Mouse (Mus musculus): ENCODE results near the gene Pbx3. TPM values are rescaled to one million over a fixed set of nuclear protein-coding genes. Genes with fewer than 3 reads are reported as not detected.

Gene Pbx3
- total RNA-seq (2021): 1 to 10 TPM; 2.3 TPM
- long read RNA-seq, experiment 1, partial matches to known transcripts: 1 of 1 reads
- long read RNA-seq, experiment 1, other reads (novel, unspliced or antisense): 0 of 1 reads
- long read RNA-seq, experiment 2, partial matches to known transcripts: 0 of 1 reads
- long read RNA-seq, experiment 2, other reads (novel, unspliced or antisense): 0 of 1 reads

DNA sequence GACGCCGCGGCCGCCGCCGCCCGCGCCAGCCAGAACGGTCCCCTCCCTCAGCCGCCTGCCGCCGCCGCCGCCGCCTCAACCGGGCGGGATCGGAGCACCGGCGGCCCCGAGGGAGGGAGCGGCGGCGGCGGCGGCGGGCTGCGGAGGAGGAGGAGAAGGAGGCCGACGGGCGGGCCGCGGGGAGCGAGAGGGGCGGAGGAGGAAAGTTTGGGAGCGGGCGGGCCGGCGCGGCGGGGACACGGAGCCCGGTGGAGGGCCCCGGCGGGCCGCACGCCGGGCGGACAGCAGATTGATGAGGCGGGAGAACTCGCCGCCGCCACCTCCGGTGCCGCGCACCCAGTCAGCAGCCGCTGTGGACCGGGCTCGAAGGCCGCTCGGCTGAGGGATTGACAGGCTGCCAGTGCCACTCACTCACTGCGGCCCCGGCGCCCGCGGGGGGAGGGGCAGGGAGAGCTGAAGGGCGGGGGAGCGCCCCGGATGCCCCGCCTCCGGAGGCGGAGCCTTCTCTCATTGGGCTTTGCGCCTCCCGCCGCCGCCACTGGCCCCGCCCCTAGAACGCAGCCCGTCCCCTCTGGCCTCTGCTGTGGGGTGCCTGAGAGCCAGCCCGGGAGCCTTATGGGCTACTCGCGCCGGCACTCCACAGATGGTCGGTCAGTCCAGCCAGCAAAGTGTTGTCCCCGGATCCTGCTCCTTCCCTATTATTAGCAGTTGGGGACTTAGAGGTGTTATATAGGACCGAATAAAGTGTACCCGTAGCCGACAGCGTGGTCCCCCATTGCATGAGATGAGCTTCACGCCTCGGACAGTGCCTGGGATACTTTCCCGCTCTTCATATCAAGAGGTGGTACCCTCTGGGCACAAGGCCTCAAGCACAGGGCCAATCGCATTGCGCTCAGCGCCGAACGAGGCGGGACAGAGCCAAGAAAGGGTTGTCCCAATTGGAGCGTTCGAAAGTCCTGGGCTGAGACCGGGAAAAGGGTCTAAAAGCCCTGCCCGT is at the start of gene Pbx3:
Gene Pbx3 (minus strand): TSS at position 838 of the 997 bp plus-strand sequence.
- peak within 1 kb of the TSS; percentile 90 for H3K4me3 ChIP-seq
- intact Hi-C loops (cut with DNase I): loop anchor here (2.0 to 10.0 kb wide), 3 partner anchors 34 to 262 kb away; partner anchors contain the start of gene Mapkap1
- H3K27ac ChIP-seq: peak within 1 kb of the TSS; percentile 92
- TF ChIP-seq CTCF (IDR thresholded peaks at IDR 0.05): no peak
- DNase-seq: peak; percentile 98

DNA sequence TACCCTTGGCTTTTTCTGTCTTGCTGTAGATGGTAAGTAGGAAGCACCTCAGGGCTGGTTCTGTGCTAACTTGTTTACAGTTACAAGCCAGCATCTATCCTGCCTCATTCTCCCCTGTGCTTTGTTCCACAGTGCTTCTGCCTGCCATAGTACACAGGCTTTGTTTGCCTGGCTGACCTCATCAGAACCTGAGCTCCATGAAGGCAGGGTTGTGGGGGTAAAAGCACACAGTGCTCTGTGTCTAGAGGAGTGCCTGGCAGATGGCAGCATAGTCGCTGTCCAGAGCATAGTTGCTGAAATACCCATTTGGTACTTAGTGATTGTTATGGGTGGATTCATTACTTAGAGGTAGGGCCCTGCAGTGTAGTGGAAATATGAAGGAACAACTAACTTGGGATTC is 47.3 kb upstream of the Pbx3 start:
- intact Hi-C loops (cut with DNase I): no loop called here
- no peak for TF ChIP-seq CTCF (IDR thresholded peaks at IDR 0.05)
- DNase-seq: no peak
- Histone ChIP-seq H3K27ac (no peak overlapping the region), H3K4me3 (no peak overlapping the region)

DNA sequence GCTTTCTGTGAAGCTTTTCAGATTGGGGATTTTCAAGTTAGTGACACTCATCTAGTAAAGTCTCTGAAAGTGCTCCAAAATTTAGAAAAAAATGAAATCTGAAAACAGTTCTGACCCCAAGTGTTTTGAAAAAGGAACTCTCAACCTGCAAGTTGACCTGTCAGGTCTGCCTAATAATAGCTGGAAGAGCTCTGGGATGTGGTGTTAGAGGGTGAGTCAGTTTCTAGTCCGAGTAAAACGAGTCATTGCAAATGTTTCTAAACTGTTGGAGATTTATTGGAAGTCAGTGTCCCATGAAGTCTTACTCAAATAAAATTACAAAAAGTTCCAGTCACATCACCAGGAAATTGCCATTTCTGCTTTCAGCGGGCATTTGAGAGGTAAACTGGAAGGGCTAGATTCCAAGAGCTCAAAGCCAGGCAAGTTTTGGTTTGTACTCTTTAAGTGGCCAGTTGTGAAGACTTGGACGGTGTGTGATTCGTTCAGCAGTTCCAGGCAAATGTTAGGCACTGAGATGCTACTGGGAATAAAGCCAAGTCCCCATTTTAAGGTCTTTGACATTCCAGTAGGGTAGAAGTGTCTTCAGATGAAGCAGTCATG is 36.9 kb upstream of the Pbx3 start:
- intact Hi-C loops (cut with DNase I): loop anchor here (10.0 kb wide), 1 partner anchor 225 kb away; no protein-coding TSS in a partner anchor
- Histone ChIP-seq H3K4me3 (no peak overlapping the region), H3K27ac (no peak overlapping the region)
- no peak for TF ChIP-seq CTCF (IDR thresholded peaks at IDR 0.05)
- no peak for DNase-seq

DNA sequence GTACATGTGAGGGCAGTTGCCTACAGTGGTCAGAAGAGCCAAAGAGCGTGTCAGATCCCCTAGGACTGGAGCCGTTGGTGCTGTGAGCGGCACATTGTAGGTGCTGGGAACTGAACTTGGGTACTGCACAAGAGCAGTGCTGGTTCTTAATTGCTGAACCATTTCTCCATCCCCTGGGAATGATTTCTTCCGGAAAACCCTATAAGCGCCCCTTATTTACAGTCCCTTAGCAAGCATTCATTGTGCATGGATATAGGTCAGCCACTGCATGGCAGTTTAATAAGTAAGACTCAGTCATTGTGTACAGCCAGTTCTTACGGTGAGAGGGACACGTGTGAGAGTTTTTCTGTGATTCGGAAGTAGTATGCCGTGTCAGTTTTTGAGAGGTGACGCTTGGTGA is 35.4 kb upstream of the Pbx3 start:
- DNase-seq: no peak
- no peak for TF ChIP-seq CTCF (IDR thresholded peaks at IDR 0.05)
- Histone ChIP-seq H3K4me3 (peak overlapping the region; percentile 85; the same call in 1 of the 2 replicates), H3K27ac (no peak overlapping the region)
- intact Hi-C loops (cut with DNase I): loop anchor here (10.0 kb wide), 1 partner anchor 226 kb away; no protein-coding TSS in a partner anchor

DNA sequence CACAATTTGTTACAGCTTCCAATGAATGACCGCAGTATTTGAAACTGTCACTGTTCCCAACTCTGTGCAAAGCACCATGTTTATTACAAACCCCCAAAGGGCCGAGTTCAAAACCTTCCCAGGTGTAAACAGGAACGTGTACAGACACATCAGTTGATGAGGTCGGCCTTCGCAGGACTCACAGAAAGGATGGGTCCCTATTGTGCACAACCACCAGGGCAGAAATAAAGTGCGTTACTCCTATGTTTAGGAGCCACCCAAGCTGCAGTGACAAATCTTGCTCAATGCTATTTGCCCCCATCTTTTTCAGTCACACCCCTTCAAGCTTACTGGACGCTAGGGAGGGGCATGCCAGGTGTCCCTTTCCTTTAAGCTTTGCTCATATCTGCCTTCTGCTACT is 34.7 kb upstream of the Pbx3 start:
- TF ChIP-seq CTCF (IDR thresholded peaks at IDR 0.05): no peak
- H3K4me3 ChIP-seq: peak overlapping the region; percentile 85
- DNase-seq: no peak
- intact Hi-C loops (cut with DNase I): loop anchor here (2.0 to 10.0 kb wide), 2 partner anchors 35 to 227 kb away; partner anchors contain the start of gene Pbx3
- no peak overlapping the region for H3K27ac ChIP-seq

DNA sequence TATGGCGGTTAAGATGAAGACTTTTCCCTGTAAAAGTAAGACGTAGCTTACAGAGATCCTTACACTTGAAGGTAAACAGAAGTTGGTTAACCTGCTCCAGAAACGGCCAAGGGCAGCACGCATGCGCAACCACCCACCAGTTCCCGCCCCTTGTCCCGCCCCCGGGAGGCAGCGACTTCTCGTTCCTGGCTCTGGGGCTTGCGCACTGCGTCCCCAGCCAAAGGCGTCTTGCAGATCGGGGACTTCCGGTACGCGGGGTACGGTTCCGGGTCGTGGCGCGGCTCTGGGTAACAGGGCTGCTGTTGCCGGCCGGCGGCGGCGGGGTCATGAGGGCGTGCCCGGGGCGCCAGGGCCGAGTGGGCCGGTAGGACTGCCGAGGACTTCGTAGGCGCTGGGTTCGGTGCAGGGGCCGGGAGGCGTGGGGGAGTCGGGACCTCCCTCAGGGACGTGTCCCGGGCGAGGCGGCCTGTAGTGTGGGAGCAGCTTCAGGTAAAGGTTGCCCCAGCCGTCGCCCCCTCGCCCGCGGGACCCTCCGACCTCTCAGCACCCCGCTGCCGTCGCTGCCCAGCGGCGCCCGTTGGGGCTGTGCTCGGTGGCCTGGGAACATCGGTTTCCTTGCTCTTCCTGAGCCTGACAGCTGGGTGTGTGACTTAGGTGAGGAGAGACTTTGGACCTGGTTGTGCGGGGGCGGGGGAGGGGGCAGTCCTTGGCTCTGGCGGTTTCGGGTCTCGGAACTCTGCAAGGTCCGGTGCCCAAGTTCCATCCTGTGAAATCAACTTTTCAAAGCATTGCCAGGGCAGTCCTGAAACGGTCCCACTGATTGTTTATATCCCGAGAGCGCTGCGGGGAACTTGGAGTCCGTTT is 33.9 kb upstream of the Pbx3 start, which contains the start of gene Mapkap1:
Gene Mapkap1 (plus strand): TSS at position 171 of the 864 bp plus-strand sequence.
- peak; percentile 99 for DNase-seq
- Histone ChIP-seq H3K27ac (peak within 1 kb of the TSS; percentile 93), H3K4me3 (peak within 1 kb of the TSS; percentile 85)
- intact Hi-C loops (cut with DNase I): loop anchor here (2.0 to 10.0 kb wide), 2 partner anchors 34 to 228 kb away; partner anchors contain the start of gene Pbx3
- no peak for TF ChIP-seq CTCF (IDR thresholded peaks at IDR 0.05)

DNA sequence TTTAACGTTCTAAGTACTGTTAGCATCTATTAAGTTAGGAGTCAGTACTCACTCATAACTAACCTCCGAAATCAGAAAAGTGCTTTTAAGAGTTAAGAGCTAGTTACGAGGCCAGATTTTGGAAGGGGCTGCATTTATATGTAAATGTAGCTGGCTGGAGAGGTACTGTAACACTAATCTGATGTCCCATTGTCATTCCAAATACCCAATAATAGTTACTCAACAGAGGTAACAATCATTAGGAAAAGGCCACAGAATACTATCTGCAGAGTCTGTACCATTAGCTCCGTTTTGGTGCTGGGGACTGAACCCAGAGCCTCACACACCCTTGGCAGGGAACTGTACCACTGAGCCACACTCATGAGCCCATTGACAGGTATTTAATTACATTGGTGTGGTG is 26.6 kb upstream of the Pbx3 start:
- DNase-seq: no peak
- no peak for TF ChIP-seq CTCF (IDR thresholded peaks at IDR 0.05)
- Histone ChIP-seq H3K4me3 (no peak overlapping the region), H3K27ac (no peak overlapping the region)
- intact Hi-C loops (cut with DNase I): no loop called here

DNA sequence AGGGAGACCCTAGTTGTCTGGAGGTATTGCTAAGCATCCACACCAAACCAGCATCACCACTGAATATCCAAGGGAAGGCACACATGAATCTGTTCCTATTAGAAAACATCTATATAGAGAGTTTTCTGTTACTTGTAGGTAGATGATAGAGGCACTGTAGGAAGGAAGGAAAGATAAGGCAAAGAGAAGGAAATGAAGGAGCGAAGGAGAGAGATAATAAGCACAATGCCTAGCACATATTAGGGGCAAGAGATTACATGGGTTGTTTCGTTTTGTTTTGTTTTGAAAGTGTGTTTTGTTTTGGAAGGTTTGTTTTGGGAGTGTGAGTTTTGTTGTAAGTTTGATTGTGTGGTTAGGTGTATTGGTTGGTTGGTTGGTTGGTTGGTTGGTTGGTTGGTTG is 6.0 kb upstream of the Pbx3 start:
- no peak for DNase-seq
- intact Hi-C loops (cut with DNase I): loop anchor here (10.0 kb wide), 2 partner anchors 136 to 256 kb away; no protein-coding TSS in a partner anchor
- H3K4me3 ChIP-seq: no peak overlapping the region
- H3K27ac ChIP-seq: no peak overlapping the region
- no peak for TF ChIP-seq CTCF (IDR thresholded peaks at IDR 0.05)

DNA sequence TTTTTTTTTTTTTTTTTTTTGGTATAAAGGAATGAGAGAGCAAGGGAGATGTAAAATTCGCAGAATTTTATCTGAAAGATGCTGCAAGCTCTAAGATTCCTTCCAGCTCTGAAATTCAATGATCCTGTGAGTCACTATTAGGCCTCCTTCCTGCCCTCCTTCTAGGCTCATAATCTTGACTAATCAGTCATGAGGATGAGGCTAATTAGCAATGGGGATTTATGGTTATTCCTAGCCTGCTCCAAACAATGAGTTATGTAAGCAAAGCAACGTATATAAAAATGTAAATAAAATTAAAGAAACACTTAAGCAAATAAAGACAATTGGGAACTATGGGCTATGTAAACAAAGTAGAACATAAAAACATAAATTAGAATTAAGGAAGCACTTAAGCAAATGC is 1.4 kb upstream of the Pbx3 start:
- no peak for DNase-seq
- no peak overlapping the region for H3K27ac ChIP-seq
- H3K4me3 ChIP-seq: no peak overlapping the region
- no peak for TF ChIP-seq CTCF (IDR thresholded peaks at IDR 0.05)
- intact Hi-C loops (cut with DNase I): loop anchor here (10.0 kb wide), 2 partner anchors 140 to 260 kb away; no protein-coding TSS in a partner anchor

DNA sequence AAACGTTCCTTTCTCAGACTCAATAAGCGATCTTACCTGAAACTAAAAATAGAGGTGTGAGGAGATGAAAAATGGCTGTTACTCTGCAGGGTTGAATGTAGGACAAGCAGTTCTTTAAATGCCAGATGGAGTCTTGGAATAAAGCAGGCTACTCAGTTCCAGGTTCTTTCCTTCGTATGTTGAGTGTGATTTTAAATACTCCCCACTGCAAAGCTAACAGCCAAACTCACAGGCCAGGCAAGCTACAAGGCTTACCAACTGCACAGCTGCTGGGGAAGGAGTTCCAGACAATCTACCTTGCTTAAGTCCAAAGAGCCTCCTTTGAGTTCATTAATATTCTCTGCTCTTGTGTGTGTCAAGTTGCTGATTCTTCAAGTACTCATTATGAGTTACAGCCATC is 944 bp upstream of the Pbx3 start:
- Histone ChIP-seq H3K27ac (no peak overlapping the region), H3K4me3 (no peak overlapping the region)
- no peak for TF ChIP-seq CTCF (IDR thresholded peaks at IDR 0.05)
- intact Hi-C loops (cut with DNase I): loop anchor here (2.0 to 10.0 kb wide), 3 partner anchors 33 to 261 kb away; partner anchors contain the start of gene Mapkap1
- no peak for DNase-seq

Measured in gastrocnemius, adult 2 months (tissue).